Mouse (Mus musculus): ENCODE measurements around the gene Nrip1.
"Not testable (repeated sequence)": the region's sequence is repeated elsewhere in the genome, so short reads cannot be mapped to it uniquely, and the experiment has no call there.

Nrip1 gene

DNA sequence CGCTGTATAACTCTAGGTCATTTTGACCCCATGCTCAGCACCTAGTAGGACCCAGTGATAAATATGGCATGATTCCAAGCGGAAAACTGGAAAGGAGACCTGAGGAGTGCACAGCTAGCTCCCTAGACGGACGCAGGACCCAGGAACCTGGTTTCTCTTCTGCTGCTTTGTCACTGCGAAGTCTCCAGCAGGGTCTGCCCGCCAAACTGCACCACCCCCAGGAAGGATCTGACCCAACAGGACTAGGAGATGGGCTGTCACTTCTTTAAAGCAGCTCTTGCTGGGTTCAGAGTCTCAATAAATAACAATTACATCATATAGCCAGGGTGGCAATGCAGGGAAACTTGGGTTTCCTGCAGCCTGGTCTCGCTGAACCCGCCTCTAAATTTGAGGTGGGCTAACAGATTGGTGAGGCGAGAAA is at the start of gene Nrip1:
TSS of gene Nrip1 (minus strand) at position 157 of the 421 bp plus-strand sequence.
- no peak for DNase-seq (ENCODE audit: extremely low spot score, low spot score)

DNA sequence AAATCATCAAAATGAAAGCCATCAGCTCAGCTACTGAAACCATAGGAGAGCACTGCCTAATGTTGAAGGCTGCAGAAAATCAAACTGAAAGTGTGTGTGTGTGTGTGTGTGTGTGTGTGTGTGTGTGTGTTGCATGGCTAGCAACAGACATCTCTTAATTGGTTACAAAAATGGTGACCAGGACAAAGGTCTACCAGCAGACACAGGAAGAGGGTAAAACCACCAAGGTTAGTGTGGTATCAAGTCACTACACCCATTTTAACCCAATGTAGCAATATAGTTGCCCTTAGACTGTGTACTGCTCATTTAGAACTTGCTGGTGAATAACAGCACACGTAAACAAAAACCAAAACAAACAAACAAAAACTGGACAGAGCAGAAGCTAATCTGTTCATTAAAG is 48.9 kb upstream of the Nrip1 start:
- no peak for DNase-seq (ENCODE audit: extremely low spot score, low spot score)

DNA sequence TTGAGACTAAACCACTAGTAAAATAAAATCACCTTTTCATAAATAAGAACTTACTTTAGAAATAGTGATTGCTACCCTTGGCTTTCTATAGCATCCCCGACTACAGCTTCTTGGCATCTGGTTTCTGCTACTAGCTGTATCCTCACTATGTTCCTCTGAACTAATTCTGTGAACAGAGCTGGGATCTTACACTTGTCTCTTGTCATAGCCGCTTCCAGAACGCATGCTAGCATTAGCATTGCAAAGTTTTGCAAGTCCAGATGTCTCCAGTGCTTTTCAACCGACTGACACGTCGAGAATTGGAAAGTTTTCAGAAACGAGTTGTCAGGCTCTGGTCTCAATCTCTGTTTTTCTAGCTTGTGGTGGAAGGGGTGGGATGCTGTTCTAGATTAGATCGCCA is 46.2 kb upstream of the Nrip1 start:
- no peak for DNase-seq (ENCODE audit: extremely low spot score, low spot score)

DNA sequence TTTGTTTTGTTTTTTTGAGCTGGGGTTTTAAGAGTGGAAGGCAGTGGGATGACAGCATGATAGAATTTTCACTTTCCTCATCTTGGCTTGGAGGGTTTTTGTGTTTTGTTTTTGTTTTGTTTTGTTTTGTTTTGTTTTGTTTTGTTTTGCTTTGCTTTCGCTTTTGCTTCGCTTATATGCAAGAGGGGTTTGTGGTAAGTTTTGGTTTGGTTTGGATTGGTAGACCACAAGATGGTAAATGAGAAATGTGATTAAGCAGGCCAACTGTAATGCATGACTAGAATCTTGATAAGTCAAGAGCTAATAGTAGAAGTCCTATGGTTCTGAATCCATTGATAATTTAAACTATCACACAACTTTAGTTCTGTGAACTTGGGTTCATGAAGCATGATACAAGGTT is 42.9 kb upstream of the Nrip1 start:
- no peak for DNase-seq (ENCODE audit: extremely low spot score, low spot score)

DNA sequence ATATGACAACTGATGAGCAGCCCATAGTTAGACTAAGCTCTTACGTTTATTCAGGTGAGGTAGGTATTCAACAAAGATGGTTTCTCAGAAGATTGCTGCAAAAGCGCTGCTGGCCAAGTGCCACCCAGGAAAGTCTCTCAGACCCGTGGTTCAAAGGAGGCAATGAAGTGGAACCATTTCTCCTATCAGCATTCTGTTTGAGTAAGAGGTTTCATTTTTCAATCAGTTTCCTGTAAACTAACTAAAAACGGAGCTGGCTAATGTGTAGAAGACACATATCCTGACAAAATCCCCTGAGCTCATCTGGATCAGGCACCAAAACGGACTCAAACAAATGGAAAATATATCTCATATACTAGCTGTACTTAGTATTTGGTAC is 42.4 kb upstream of the Nrip1 start:
- no peak for DNase-seq (ENCODE audit: extremely low spot score, low spot score)

DNA sequence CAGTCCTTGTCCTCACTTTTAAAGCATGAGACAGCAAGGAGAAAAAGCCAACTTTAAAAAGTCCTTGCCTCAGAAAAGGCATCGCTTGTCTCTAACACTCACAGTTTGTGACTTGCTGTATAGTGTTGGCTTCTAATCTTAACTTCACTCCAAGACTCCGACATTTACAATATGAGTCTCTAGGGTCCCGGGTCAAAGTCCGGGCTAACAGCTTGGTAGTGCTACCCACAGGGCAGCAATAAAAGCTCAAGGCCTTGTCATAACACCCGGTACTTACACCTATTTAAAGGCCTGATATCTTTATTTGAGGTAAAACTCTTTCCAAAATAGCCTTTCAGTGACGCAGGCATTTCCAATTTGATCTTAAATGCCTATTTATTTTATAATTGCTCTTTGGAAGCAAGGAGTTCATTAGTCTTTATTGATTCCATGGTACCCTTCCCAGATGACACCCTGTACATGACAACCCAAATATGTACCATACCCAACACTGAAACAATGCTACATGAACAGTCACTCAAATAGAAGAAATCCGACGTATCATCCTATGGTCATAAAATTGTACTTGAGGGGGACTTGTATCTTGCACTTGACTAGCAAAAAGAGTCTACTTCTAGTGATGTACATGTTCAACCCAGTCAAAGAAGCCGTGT is 41.9 kb upstream of the Nrip1 start:
- no peak for DNase-seq (ENCODE audit: extremely low spot score, low spot score)

DNA sequence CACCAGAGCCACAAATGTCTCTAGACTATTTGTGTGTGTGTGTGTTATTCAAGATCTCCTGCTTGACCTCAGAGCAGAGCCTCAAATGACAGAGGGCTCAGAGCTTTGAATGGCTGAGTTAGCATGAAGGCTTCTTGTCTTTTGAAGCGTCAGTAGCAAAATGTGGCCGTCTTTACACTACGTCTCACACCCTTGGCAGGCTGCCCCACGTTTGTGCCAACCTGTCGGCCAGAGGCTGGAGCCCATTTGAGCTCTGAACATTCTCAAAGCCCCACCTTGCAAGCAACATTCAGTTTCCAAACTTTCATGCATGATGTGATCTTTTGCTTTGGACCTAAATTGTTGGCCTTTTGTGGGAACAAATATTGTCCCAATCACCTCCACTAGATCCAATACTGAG is 40.9 kb upstream of the Nrip1 start:
- no peak for DNase-seq (ENCODE audit: extremely low spot score, low spot score)

DNA sequence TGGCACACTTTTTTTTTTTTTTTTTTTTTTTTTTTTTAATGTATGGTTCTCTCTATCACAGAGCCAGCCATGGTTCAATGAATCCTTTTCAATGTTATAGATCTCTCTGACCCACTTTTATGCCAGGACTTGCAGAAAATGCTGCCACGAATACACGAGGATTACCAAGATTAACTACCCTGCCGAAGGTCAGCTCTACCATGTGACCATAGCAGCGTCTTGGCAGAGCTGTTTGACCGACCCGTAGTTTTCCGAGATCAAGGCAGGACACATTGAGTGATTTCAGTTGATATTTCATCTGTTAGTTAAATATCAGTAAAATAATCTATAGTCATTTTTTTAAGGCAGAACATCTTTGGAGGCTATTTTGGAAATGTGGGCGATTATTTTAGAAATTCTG is 40.0 kb upstream of the Nrip1 start:
- DNase-seq (ENCODE audit: extremely low spot score, low spot score): no peak

DNA sequence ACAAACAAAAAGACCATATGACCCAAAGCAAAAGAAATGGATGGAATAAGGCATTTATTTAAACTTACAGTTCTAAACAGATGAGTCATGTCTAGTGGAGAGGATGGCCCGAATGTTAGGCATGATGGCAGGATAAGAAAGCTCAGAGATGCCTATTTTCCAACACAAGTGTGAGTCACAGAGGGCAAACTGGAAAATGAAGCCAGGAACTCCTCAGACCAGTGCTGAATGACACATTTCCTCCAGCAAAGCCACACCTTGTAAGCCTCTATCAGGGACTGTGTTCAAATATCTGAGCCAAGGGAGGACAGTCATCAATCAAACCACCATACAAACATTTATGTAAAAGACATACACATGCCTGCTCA is 35.7 kb upstream of the Nrip1 start:
- no peak for DNase-seq (ENCODE audit: extremely low spot score, low spot score)

DNA sequence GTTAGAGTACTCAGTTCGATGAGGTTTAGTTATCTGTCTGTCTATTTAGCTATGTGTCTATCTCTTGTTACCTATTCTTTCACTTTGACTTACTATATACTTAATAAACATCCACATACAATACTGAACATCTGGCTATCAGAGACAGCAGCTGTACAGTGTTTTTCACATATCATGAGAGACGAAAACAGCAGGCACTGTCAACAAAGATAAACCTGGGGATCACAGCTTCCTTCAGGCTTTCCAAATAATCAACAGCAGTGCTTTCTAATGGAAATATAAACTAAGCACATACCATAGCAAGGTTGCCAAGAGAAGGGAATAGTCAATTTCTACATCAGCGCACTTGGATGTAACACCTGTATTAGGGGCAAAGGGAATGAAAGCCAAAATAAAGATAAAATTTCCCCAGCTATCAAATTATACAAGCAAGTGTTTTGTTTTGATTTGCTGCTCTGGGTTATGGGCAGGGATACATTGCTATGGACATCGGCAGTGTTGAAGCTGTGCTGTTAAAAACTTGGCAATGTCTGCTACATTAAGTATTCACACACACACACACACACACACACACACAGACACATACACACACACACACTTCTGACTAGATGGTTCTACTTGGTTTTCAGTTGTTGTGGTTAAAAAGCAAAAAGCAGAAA is 35.2 kb upstream of the Nrip1 start:
- DNase-seq (ENCODE audit: extremely low spot score, low spot score): no peak

DNA sequence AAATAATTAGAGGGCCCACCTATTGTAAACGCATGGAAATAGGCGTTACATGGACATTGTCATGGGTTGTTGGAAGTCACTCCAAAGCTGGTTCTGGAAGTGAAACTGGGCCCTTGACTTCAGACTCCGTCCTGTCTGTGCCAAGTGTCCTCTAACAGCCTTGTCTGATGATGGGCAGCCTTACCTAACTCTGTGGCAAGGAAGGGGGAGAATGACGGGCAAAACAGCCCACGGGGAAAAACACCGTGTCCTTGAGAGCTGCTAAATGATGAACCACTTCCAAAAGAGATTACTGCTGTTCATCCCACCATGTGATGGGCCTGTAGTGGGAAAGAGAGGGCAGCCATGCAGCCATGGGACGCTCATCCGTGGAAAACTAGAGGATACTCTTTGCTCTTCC is 34.6 kb upstream of the Nrip1 start:
- no peak for DNase-seq (ENCODE audit: extremely low spot score, low spot score)

DNA sequence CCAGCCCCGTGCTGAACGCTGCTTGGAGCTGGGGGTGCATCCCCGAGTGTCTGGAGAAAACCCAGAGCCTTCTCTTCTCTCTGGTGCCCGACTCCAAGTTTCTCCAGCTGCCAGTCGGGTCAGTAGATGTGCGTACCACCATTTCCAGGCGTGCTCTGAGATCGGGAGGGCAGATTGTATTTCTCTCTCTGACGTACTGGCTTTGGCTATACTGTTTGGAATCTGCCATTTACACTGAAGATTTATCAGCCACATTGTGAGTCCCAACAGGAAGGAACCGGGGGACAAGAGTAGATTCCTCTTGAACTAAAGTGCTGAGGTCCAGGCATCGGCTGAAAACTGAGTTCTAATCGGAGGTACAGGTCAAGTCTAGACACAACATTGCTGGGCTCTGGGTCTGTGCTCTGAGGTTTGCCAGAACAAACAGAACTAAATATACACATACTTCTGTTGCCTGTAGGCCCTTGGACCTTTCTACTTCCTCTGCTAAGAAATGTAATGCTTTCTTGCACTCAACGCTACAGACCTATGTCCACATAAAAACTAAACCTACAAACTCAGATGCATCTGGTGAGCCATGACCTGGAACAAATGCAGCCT is 33.8 kb upstream of the Nrip1 start:
- no peak for DNase-seq (ENCODE audit: extremely low spot score, low spot score)

DNA sequence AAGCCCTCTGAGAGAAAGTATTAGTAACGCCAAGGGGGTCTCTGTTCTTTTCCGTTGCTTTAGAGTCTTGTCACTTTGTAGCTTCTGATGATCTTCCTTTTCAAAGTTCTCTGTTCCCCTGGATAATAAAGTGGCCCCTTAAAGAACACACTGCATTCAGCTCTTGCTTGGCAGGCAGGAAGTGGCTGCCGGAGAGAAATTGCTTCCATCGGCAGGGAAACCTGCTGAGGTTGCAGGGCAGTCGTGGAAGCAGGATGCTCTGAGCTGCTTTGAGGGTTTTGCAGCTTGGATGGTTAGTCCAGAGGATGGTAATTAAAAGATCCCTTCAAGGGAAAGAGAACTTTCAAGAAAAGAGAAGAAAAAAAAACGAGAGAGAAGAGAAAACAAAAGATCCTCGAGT is 33.3 kb upstream of the Nrip1 start:
- no peak for DNase-seq (ENCODE audit: extremely low spot score, low spot score)

DNA sequence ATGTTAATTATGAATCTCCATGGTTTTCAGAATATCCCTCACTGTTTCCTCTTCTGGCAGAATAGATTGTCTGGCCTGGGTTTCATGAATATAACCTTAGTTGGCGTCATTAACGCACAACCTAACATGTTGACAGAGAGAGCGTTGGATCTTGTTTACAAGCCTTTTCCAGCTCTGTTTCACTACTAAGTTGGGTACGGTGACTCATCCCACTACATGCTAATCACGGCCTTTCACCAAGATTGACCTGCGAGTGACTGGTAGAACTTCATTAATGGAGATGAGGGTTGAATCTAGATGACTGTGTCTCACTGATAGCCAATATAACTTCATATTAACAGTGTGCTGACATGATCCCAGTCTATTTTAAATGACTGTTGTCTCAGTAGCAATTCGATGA is 32.7 kb upstream of the Nrip1 start:
- DNase-seq (ENCODE audit: extremely low spot score, low spot score): no peak

DNA sequence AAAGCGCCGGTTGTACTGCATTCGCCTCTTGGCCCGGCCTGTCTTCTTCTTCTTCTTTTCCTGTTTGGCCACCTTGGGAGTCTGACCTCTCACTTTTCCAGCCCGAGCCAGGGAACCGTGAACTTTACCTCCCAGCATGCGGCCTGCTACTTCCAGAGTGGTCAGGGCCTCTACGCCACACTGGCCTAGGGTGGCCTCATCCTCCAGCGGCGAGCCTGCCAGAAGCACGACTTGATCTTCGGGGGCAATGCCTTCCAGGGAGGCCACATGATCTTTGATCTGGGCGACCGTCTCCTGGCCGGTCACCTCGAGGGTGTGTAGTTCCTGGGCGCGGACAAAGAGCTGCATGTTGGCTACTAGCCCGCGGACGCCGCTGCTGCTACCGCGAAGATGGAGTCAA is 29.7 kb upstream of the Nrip1 start:
- DNase-seq (ENCODE audit: extremely low spot score, low spot score): not testable (repeated sequence)

DNA sequence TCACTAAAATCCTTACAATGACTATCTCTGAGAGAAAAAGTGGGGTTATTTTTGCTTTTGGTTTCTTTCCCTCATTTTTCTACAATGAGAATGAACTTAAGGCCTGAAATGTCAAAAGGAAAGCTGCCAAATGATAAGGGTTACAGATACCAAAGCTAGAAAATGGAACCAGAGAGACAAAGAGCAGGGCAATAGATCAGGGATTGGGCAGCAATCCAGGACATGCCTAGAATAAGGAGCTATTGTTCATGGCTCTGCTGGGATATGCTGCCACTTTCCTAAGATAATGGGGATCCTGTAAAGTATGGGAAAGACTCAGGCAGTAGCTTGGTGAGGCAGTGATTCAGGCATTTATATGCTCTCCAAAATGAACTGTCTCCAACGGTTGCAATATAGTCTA is 22.9 kb upstream of the Nrip1 start:
- DNase-seq (ENCODE audit: extremely low spot score, low spot score): no peak

DNA sequence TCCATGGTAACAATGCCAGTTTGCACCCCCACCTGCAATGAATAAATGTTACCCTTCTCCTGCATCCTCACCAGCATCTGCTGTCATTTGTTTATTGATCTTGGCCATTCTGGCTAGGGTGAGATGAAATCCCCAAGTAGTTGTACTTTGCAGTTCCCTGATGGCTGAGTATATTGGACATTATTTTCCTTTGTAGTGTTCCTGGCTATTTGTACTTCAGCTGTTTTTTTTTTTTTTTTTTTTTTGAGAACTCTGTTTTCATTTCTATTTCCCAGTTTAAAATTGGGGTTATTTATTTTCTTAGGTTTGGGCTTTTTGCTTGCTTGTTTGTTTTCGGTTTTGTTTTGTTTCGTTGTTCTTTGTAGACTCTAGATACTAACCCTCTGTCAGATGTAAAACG is 19.6 kb upstream of the Nrip1 start:
- DNase-seq (ENCODE audit: extremely low spot score, low spot score): no peak

DNA sequence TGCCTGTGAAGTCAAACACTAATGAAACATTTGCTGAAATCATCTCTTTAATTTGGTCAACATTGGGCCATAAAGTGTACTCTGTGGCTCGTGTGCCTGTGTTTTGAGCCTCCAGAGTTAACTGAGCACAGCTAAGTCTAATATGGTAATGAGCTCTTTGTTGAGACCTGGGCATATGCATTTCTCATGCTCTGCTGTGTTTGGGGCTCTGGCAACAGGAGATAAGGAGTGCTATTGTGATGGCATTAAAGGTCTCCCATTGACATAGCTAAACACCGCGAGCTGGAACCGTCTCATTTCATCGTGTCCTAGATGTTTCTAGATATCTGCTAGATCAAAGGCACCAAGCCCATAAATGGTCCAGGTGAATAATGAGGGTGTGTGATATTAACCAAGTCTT is 12.9 kb upstream of the Nrip1 start:
- DNase-seq (ENCODE audit: extremely low spot score, low spot score): no peak

DNA sequence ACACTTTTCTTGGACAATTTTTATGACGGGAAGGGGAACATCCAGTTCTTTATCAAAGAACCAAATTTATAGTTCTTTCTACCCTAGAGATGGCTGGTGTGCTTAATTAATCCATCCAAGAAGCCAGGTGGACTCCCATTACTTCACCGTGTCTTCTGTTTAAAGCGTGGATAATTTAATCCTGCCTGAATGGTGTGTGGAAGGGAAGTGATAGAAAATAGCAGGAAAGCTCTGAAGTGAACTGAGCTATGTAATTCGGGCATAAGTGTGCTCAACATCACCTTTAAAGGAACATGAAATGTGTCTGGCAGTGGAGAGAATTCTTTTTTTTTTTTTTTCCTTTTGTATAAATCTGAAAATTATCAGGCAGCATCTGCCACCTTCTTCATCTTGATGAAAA is 12.4 kb upstream of the Nrip1 start:
- no peak for DNase-seq (ENCODE audit: extremely low spot score, low spot score)

DNA sequence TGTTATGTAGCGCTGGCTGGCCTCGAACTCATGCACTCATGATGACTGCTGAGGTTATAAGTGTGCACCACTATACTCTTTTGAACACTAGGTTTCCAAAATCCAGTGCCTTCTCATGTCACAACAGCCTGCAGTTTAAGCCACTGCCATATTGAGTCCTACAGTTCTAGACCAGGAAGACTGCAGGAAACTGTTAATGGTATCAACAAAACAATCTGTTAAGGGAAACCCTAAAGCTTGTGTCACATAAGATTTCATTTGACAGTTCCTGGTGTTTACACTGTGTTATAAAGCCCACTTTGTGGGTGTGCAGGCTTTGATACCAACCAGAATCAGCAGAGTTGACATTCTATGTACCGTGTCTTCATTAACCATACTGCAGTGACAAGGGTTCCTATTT is 3.6 kb upstream of the Nrip1 start:
- DNase-seq (ENCODE audit: extremely low spot score, low spot score): no peak

DNA sequence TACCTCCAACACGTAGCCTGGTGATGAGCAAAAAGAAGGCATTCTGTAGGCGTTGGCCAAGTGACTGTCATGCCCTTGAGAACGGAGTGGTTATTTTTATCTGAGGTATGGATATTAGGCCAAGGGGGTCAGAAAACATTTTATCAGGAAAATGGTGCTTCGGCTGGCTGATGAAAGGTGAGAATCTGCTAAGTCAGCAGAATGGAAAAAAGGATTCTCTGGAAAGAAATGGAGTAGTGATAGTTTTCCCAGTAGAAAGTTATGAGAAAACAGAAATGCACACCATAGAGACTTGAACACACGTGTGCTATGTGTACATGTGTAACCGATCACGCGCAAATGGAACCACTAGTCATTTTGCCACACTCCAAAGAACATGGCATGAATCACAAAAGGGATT is 3.0 kb upstream of the Nrip1 start:
- DNase-seq (ENCODE audit: extremely low spot score, low spot score): no peak

DNA sequence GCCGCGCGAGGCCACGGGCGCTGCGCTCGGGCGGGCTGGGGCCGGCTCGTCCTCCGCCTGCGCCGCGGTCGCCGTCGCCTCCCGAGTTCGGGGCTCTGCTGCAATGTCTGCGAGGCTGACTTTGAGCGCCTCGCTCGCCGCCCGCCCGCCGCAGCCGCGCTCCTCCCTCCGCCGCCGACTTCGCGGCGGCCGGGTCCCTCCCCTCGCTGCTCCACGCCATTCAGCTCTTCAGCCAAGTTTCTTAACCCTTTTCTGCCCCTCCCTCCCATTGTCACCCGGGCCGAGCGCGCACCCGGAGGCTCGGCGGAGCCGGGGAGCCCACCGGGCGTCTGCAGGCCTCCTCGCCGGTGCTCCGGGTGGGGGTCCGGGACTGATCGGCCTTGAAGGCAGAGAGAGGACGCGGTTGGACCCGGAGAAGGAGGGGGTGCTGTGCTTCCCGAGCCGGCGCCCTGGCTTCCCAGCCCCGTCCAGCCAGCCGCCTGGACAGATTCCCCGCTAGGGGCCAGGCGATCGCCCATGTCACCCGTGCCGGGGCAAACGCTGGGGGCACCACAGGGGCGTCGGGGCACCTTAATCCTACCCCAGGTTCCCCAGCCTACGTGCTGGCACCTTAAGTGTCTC is 576 bp downstream of the Nrip1 start:
- DNase-seq (ENCODE audit: extremely low spot score, low spot score): peak; percentile 92
